Mouse (Mus musculus) stomach, postnatal 0 days (tissue): ENCODE data around the gene Acmsd.

ENCODE experiments used
- CTCF ChIP-seq: IDR thresholded peaks from 2 replicates; pipeline ENCODE4 v1.5.1; 2016; ENCODE audit warnings: antibody characterized with exemption, low read depth, mild to moderate bottlenecking, moderate library complexity
- EP300 ChIP-seq: optimal IDR thresholded peaks from 2 replicates; pipeline ENCODE3; 2016; ENCODE audit warnings: antibody characterized with exemption

GRCm38 (mm10) chr1:127812929-127813328, 83.7 kb downstream of the Acmsd start:
- TF ChIP-seq CTCF = no peak
- TF ChIP-seq EP300 = no peak
